Mouse (Mus musculus) neutrophil, adult 5-6 weeks (primary cell): ENCODE results near the gene Prpf4b. TPM values are rescaled to one million over a fixed set of nuclear protein-coding genes. Genes with fewer than 3 reads are reported as not detected.

Source experiments
- ATAC-seq: fragments of 151-379, 151-347 bp; 2 replicates; pipeline ENCODE4 v1.8.0; 2017; ENCODE audit warnings: mild to moderate bottlenecking, moderate TSS enrichment; ENCODE audit not compliant: insufficient number of reproducible peaks, poor library complexity, low FRiP score, severe bottlenecking; ENCODE audit errors: extremely low read depth
- total RNA-seq: library from RNA; stranded (forward); fragments of 200-1000 nt; gene quantifications from 2 replicates; pipeline ENCODE4 v1.2.3, GENCODE M21; 2017

Prpf4b gene
- total RNA-seq, 1 experiment from 2014 or later = 203 TPM

DNA sequence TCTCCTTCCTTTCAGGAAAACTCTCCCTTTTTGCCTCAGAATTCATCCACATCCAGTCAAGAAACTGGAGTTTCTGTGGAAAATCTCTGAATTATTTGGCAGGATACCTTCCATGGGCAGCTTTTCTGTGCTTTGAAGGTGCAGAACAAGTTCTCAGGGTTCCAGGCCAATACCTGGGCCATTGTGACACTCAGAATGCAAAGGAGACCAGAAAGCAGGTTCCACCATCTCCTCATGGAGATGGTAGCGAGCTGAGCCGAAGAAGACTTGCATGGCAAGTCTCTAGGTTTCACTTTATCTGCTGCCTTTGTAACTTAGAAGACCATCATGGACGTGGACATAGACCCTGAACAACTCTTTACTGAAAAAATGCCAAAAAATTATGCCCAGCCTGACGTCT lies 49.1 kb downstream of the Prpf4b start, which contains the start of the genes Fam217a and 4933417A18Rik:
Gene Fam217a, minus strand, starts transcription at position 101 of the 400 bp plus-strand sequence.
Gene 4933417A18Rik, plus strand, starts transcription at position 200 of the 400 bp plus-strand sequence.
- ATAC-seq = no peak

DNA sequence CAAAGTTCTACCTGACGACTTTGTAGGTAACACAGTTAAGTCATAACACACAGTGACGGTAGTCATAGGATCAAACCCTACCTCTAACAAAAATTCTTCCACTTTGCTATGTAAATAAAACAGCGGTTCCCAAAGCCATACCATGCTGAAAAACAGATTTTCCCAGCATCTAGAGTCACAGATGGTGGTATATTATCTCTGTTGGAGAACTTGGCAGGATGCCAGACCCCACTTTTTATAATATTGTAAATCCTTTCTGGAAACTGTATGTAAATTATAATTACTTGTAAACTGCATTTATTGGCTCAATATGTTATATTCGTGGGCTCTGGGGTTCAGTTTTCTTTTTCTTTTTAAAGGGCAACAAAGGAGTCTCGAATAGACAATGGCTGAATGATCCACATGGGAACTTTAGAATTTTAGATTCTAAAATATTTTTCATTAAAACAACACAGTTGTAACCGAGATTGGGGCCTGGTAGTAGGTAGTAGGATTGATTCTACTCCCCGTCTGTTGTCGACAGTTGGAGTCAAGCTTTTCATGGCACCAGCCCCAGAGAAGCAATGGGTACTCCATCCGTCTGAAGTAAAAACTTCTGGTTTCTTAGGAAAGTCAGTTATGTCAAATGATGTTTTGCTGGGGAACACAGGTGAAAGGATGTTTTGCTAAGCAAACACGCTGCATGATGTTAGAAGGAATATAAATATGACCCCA lies 60.0 kb downstream of the Prpf4b start:
- no peak for ATAC-seq

DNA sequence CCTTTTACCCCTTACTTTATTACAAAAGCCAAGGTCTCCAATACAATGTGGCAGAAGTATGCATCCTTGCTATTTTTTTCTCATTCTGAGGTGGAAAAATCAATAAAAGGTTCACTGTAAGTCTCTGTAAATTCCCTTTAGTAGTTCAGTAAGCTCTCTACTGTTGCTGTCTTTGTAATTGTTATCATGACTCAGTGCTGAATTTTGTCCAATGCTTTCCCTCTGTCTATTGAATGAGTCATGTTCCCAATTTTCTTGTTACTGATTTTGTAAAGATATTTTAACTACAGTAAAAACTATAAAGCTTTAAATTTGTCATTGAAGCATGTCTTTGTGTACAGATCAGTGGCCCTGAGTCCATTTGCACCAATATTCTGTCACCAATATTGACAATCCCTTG lies 67.3 kb downstream of the Prpf4b start:
- ATAC-seq = no peak

DNA sequence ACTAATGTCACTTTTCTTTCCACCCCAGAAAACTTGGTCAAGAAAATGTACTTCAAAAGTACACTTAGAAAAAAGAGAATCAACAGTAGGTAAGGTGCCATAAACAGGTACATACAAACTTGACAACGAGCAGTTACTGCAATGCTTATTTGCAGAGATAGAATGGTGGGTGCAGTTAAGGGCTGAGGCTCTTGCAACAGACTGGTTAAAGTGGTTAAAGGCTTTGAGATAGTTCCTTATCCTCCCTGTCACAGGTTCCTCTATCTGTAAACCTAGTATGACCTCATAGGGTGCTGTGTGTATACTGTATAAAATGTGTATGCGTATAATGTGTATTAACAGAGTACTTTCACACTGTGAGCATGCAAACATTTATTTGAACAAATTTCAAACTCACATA lies 76.3 kb downstream of the Prpf4b start:
- 0 out of 2 replicates have a peak, but pooled peaks have one; percentile 26 for ATAC-seq

Other genes starting within 250 kb of the Prpf4b start
- gene Pxdc1, start 221.8 kb upstream of the Prpf4b start, total RNA-seq = 43.8 and 49.6 TPM in 2 replicates
- gene Fam50b, start 140.5 kb upstream of the Prpf4b start, total RNA-seq = not detected in 2 replicates
- not detected in 2 replicates for gene Fam217a, start 49.0 kb downstream of the Prpf4b start, total RNA-seq
- not detected in 2 replicates for gene 4933417A18Rik, start 49.1 kb downstream of the Prpf4b start, total RNA-seq
- gene Eci3, start 88.5 kb downstream of the Prpf4b start, total RNA-seq = not detected in 2 replicates
- gene Eci2, start 151.8 kb downstream of the Prpf4b start, total RNA-seq = 16.1 and 24.4 TPM in 2 replicates